Mouse (Mus musculus): Measurements from ENCODE around the gene Blvrb. TPM values are rescaled to one million over a fixed set of nuclear protein-coding genes. Genes with fewer than 3 reads are reported as not detected.
"Not testable (repeated sequence)": the region's sequence is repeated elsewhere in the genome, so short reads cannot be mapped to it uniquely, and the experiment has no call there.

Blvrb gene
- total and polyA plus RNA-seq, 3 experiments = 212 to 460 (median 438) TPM

DNA sequence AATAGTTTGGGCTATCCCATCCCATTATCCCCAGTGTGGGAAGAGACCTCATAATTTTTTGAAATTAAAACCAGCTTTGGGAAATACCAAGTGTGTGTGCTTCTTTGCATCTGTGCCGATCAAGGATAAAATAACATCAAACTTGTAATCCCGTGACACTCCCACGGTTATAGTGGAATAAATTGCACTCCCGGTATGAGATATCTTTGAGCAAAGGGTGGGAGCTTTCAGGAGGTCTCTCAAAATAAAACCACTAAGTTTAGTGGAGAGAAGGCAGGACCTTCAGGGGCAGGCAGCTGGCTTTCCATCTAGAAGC lies 42.4 kb downstream of the Blvrb start:
- DNase-seq (ENCODE audit: low spot score) = no peak
- Histone ChIP-seq H3K27me3 (ENCODE audit: insufficient read depth, low read length) (no peaks in the 10 kb centered on the region), H3K36me3 (replicated peaks) (peaks cover 33% of the 10 kb centered on the region), H3K4me3 (ENCODE audit: low read depth, low read length) (peak overlapping the region; percentile 71), H3K9me3 (replicated peaks) (no peaks in the 10 kb centered on the region), H3K4me1 (ENCODE audit: insufficient read depth, low read depth, low read length) (peaks cover 71% of the 10 kb centered on the region)
- TF ChIP-seq CTCF (IDR thresholded peaks at IDR 0.05; ENCODE audit: low read depth, low read length) = no peak
- TF ChIP-seq POLR2AphosphoS5 (IDR thresholded peaks at IDR 0.05; ENCODE audit: insufficient replicate concordance, low read depth, low read length) = no peak
- TF ChIP-seq GATA1 (IDR thresholded peaks at IDR 0.05; ENCODE audit: borderline replicate concordance, low read length) = no peak
- no peak for TF ChIP-seq TAL1 (conservative IDR thresholded peaks at IDR 0.05; ENCODE audit: low read depth, low read length)
- no peak for TF ChIP-seq GATA2 (IDR thresholded peaks at IDR 0.05; ENCODE audit: borderline replicate concordance, low read depth, low read length)
- ATAC-seq (ENCODE audit: extremely low read depth, insufficient number of reproducible peaks, low FRiP score, poor library complexity, severe bottlenecking) = no peak

- H3K36me3 ChIP-seq (replicated peaks) = peaks cover 33% of the 10 kb centered on the region
- DNase-seq (ENCODE audit: low spot score) = peak; percentile 94
- no peaks in the 10 kb centered on the region for H3K27me3 ChIP-seq (ENCODE audit: insufficient read depth, low read length)
- TF ChIP-seq CTCF (IDR thresholded peaks at IDR 0.05; ENCODE audit: low read depth, low read length) (peak; percentile 63; the same call in 1 of the 2 replicates), GATA2 (IDR thresholded peaks at IDR 0.05; ENCODE audit: borderline replicate concordance, low read depth, low read length) (no peak), TAL1 (conservative IDR thresholded peaks at IDR 0.05; ENCODE audit: low read depth, low read length) (no peak), POLR2AphosphoS5 (IDR thresholded peaks at IDR 0.05; ENCODE audit: insufficient replicate concordance, low read depth, low read length) (no peak), GATA1 (IDR thresholded peaks at IDR 0.05; ENCODE audit: borderline replicate concordance, low read length) (no peak)
- no peaks in the 10 kb centered on the region for H3K9me3 ChIP-seq (replicated peaks)
- peaks cover 67% of the 10 kb centered on the region for H3K4me1 ChIP-seq (ENCODE audit: insufficient read depth, low read depth, low read length)
- peak; percentile 73 for ATAC-seq (ENCODE audit: extremely low read depth, insufficient number of reproducible peaks, low FRiP score, poor library complexity, severe bottlenecking)
- H3K4me3 ChIP-seq (ENCODE audit: low read depth, low read length) = peak overlapping the region; percentile 71
Observed at GRCm38 (mm10) chr7:27490543-27491329, 43.0 kb downstream of the Blvrb start.

GRCm38 (mm10) chr7:27491856-27492255 lies 44.1 kb downstream of the Blvrb start:
- TF ChIP-seq TAL1 (conservative IDR thresholded peaks at IDR 0.05; ENCODE audit: low read depth, low read length) (no peak), CTCF (IDR thresholded peaks at IDR 0.05; ENCODE audit: low read depth, low read length) (no peak), GATA2 (IDR thresholded peaks at IDR 0.05; ENCODE audit: borderline replicate concordance, low read depth, low read length) (no peak), GATA1 (IDR thresholded peaks at IDR 0.05; ENCODE audit: borderline replicate concordance, low read length) (no peak), POLR2AphosphoS5 (IDR thresholded peaks at IDR 0.05; ENCODE audit: insufficient replicate concordance, low read depth, low read length) (no peak)
- no peaks in the 10 kb centered on the region; the same call in 1 of the 2 replicates for H3K27me3 ChIP-seq (ENCODE audit: insufficient read depth, low read length)

GRCm38 (mm10) chr7:27493022-27493421 lies 45.2 kb downstream of the Blvrb start:
- TF ChIP-seq CTCF (IDR thresholded peaks at IDR 0.05; ENCODE audit: low read depth, low read length) (no peak), TAL1 (conservative IDR thresholded peaks at IDR 0.05; ENCODE audit: low read depth, low read length) (no peak), GATA1 (IDR thresholded peaks at IDR 0.05; ENCODE audit: borderline replicate concordance, low read length) (no peak), POLR2AphosphoS5 (IDR thresholded peaks at IDR 0.05; ENCODE audit: insufficient replicate concordance, low read depth, low read length) (no peak), GATA2 (IDR thresholded peaks at IDR 0.05; ENCODE audit: borderline replicate concordance, low read depth, low read length) (no peak)
- peaks cover 33% of the 10 kb centered on the region for H3K36me3 ChIP-seq (replicated peaks)
- H3K4me1 ChIP-seq (ENCODE audit: insufficient read depth, low read depth, low read length) = peaks cover 64% of the 10 kb centered on the region
- DNase-seq (ENCODE audit: low spot score) (no peak), ATAC-seq (ENCODE audit: extremely low read depth, insufficient number of reproducible peaks, low FRiP score, poor library complexity, severe bottlenecking) (no peak)
- H3K9me3 ChIP-seq (replicated peaks) = no peaks in the 10 kb centered on the region
- no peaks in the 10 kb centered on the region; the same call in 1 of the 2 replicates for H3K27me3 ChIP-seq (ENCODE audit: insufficient read depth, low read length)
- H3K4me3 ChIP-seq (ENCODE audit: low read depth, low read length) = no peak overlapping the region

More at GRCm38 (mm10) chr7:27491856-27492255, 44.1 kb downstream of the Blvrb start:
- ATAC-seq (ENCODE audit: extremely low read depth, insufficient number of reproducible peaks, low FRiP score, poor library complexity, severe bottlenecking) (no peak), DNase-seq (ENCODE audit: low spot score) (no peak)
- Histone ChIP-seq H3K4me3 (ENCODE audit: low read depth, low read length) (peak overlapping the region; percentile 16; the same call in 1 of the 2 replicates), H3K4me1 (ENCODE audit: insufficient read depth, low read depth, low read length) (peaks cover 66% of the 10 kb centered on the region), H3K36me3 (replicated peaks) (peaks cover 33% of the 10 kb centered on the region), H3K9me3 (replicated peaks) (no peaks in the 10 kb centered on the region)

- DNase-seq (ENCODE audit: low spot score) (no peak), ATAC-seq (ENCODE audit: extremely low read depth, insufficient number of reproducible peaks, low FRiP score, poor library complexity, severe bottlenecking) (no peak)
- Histone ChIP-seq H3K36me3 (replicated peaks) (peaks cover 29% of the 10 kb centered on the region), H3K27me3 (ENCODE audit: insufficient read depth, low read length) (no peaks in the 10 kb centered on the region; the same call in 1 of the 2 replicates), H3K4me1 (ENCODE audit: insufficient read depth, low read depth, low read length) (peaks cover 60% of the 10 kb centered on the region), H3K9me3 (replicated peaks) (no peaks in the 10 kb centered on the region), H3K4me3 (ENCODE audit: low read depth, low read length) (no peak overlapping the region)
- no peak for TF ChIP-seq POLR2AphosphoS5 (IDR thresholded peaks at IDR 0.05; ENCODE audit: insufficient replicate concordance, low read depth, low read length)
- TF ChIP-seq CTCF (IDR thresholded peaks at IDR 0.05; ENCODE audit: low read depth, low read length) = no peak
- TF ChIP-seq TAL1 (conservative IDR thresholded peaks at IDR 0.05; ENCODE audit: low read depth, low read length) = no peak
- no peak for TF ChIP-seq GATA2 (IDR thresholded peaks at IDR 0.05; ENCODE audit: borderline replicate concordance, low read depth, low read length)
- TF ChIP-seq GATA1 (IDR thresholded peaks at IDR 0.05; ENCODE audit: borderline replicate concordance, low read length) = no peak
Observed at GRCm38 (mm10) chr7:27493450-27493849, 45.7 kb downstream of the Blvrb start.

- peaks cover 47% of the 10 kb centered on the region for H3K4me1 ChIP-seq (ENCODE audit: insufficient read depth, low read depth, low read length)
- H3K36me3 ChIP-seq (replicated peaks) = peaks cover 16% of the 10 kb centered on the region
- not testable (repeated sequence) for DNase-seq (ENCODE audit: low spot score); H3K9me3 ChIP-seq (replicated peaks); H3K4me3 ChIP-seq (ENCODE audit: low read depth, low read length); H3K27me3 ChIP-seq (ENCODE audit: insufficient read depth, low read length); ATAC-seq (ENCODE audit: extremely low read depth, insufficient number of reproducible peaks, low FRiP score, poor library complexity, severe bottlenecking)
Observed at GRCm38 (mm10) chr7:27494659-27495367, 47.0 kb downstream of the Blvrb start.

Data from G1E (cell line).